Mouse (Mus musculus) thymus, postnatal 0 days (tissue): ENCODE results near the gene Rreb1. TPM values are rescaled to one million over a fixed set of nuclear protein-coding genes. Genes with fewer than 3 reads are reported as not detected.
A peak's percentile ranks its signal among the peaks of the same experiment; 100 is the strongest.
"Not testable (repeated sequence)": the region's sequence is repeated elsewhere in the genome, so short reads cannot be mapped to it uniquely, and the experiment has no call there.

Experiments
- DNase-seq: peaks from one replicate; pipeline ENCODE4 v3.0.0-alpha.2; 2015; ENCODE audit warnings: low spot score
- polyA plus RNA-seq: library from polyadenylated mRNA; unstranded; fragments of >200 nt; fragmentation: Nextera tagmentation; extraction: Ambion mirVana; gene quantifications from 2 replicates; pipeline ENCODE4 v1.2.1, GENCODE M21; 2015

Gene Rreb1
- polyA plus RNA-seq, 1 experiment from 2014 or later, result 9.6 TPM

DNA sequence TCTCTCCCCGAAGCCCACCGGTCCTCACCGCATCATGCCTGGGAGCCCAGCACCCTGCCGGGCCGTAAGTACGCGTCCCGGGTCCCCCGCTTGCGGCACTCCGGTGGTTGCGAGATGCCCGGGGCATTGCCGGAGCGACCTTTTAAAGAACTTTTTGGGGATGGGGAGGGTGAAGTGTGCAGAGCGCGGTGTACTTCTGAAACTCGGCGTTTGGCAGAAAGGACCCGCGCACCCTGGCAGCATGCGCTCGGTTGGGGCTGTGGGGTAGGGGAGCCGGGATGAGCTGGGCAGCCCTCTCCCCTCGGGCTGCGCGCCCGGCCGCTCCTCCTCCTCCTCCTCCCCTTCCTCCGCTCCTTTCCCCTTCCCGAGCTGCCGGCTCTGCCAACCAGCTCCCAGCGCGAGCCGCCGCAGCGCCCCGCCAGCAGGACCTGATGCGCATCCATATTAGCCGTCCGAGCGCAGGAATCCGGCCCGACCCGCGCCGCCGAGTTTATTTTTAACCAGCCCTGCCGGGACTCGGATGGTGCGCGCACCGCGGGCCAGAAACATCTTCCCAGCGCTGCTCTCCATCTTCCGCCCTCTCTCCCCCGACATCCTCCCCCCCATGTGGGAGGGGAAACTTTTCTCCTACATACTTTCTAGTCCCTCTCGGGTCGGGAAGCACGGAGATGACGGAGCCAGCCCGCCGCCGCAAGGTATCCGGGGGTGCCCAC is 48.2 kb downstream of the Rreb1 start:
- peak; percentile 58 for DNase-seq

DNA sequence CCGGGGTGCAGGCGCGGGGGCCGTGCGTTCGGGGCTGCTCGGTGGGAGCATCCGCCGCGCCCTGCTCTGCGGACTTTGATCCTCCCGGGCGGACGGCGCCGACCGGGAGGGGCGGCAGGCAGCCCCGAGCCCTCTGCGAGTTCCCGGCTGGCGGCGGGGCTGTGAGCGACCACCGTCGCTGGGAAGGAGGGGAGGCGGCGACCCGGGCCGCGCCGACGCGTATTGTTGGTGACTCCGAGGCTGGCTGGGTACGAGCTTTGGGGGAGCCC is 48.7 kb downstream of the Rreb1 start:
- DNase-seq, result no peak

DNA sequence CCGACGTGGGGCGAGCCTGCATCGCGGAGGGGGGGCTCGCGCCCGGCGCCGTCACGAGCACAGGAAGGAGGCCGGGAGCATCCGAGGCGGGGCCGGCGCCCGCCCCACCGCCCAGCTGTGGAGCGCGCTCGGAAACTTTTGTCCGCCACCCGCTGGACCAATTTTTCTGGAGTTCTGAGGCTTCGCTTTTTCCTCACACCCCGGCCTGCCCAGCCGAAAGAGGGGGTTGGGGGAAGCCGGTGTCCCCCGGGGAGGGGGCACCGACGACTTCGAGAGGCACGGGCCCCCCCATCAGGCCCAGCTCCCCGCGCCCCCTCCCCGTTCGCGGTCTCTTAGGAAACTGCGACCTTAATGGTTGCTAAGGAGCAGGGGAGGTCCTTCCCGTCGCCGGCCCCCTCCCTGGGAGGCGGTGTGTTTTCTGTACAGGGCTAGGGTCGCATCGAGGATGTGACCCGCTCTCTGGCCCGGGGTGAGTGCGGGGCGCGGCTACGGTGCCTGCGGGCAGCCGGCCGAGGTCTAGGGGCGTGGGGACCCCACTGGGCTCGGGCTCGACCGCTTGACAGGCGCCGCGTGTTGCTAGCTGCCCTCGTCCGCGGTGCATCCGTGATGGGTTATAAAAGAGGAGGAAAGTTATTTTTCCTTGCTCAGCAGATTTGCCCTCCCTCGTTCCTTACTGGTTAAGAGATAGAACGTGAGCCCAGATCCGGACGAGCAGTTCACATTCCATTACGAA is 49.2 kb downstream of the Rreb1 start:
- DNase-seq, result peak; percentile 81

DNA sequence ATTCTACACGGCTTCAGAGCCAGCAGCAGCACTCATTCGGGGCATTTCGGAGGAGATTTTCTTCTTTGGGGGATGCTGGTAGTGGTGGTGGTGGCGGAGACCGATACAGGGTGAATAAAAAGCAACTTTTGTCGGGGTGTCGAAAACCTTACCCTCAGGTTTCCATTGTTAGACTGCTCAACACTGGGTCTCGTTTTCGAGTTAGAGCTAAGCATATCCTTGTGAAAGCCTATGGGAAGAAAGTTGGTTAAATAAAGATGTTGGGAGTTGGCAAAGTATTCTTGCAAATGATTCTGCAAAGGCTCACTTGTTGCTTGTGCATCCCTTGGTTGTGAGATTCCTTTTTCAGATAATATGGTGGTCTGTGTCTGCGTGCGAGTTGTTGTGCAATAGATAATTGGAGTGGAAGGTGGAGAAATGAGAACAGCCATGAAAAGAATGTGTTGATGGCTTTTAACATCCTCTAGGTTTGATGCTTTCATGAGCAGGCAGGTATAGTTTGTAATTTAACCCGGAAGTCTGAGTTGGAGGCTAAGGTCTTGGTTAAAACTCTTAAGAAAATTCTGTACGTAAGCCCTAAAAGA is 49.9 kb downstream of the Rreb1 start:
- no peak for DNase-seq

DNA sequence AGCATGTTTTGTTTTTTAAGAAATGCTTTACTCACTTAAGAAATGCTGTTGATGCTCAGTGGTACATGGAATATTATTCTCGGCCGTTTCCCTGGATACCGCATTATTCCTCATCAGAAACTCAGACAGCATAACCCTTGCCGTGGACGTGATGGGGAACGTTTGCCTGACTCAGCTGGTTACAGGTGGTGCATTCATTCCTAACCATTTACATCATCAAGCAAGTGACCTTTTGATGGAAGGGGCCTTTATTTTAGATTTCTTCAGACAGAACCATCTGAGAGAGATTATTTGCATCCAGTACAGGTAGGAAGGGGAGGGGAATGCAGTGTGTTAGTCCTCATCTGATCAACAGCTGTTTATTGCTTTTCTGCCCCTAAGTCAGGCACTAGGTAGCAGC is 50.7 kb downstream of the Rreb1 start:
- no peak for DNase-seq

DNA sequence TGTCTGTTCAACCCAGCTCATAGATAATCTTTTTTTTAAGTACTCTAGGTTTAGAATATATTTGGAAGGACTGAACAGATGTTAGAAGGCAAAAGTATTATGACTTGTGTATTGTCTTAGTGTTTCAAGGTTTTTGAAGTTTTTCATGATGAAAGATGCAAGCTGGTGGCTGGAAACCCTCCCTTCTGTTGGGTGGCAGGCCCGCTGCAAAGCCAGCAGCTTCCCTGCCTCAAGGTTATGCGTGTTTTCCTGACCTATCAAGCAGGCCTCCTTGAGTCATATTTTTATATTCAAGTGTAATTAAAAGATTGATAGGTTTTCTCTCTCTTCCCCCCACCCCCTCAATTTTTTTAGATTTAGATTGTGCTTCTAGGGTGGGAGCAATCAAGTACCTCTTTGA is 52.1 kb downstream of the Rreb1 start:
- DNase-seq, result no peak

DNA sequence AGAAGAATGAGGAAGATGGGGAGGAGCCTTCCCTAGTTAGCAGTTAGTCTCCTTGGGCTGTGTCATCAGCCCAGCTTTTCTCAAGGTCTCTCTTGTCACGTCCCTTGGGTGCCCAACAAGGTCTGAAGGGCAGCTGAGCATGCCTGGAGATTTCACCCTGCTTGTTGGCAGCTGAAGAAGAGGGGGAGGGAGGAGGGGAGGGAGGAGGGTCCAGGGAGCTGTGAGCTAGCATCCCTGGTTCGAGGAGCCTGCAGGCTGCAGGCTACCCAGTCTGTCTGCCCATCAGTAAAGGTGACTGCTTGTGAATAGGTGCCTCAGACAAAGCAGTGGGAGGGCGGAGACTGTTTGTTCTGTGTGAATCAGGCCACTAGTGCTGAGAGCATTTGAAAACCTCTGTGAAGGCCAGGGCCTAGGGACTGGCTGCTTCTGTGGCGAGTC is 52.7 kb downstream of the Rreb1 start:
- no peak for DNase-seq

DNA sequence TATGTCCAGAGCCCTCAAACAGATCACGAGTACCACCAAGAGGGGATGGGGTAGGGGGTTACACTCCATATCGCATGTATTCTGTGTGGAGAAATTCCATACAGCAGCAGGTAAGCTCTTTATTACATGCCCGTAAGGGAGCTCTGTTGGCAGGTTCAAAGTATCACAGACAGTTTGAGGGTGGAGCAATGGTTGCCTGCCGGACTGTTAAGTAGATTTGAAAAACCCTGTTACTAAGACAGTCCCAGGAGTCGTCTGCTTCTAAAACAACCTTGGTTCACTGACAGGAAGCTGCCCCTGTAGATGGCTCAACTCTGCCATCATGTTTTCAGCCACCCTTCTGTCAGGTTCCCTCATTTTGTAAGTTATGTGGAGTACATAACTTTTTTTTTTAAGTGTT is 54.3 kb downstream of the Rreb1 start:
- DNase-seq, result no peak

DNA sequence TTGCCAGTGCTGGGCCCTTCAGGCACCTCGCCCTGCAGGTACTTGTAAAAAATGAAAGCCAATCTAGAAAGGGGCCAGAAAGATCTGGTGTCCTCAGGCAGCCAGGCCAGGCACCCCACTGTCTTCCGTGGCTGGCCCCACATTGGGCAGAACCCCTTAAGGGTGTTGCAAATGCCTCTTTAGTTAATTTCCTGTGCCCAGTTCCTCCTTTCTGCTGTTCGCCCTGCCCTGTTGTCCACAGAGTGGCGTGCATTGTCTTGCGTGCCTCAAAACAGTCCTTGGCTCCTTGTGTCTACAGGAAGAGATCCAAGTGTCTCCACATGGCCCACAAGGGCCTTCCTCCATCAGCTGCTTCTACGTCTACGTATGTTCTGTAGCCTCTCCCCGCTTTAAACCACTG is 55.3 kb downstream of the Rreb1 start:
- no peak for DNase-seq

DNA sequence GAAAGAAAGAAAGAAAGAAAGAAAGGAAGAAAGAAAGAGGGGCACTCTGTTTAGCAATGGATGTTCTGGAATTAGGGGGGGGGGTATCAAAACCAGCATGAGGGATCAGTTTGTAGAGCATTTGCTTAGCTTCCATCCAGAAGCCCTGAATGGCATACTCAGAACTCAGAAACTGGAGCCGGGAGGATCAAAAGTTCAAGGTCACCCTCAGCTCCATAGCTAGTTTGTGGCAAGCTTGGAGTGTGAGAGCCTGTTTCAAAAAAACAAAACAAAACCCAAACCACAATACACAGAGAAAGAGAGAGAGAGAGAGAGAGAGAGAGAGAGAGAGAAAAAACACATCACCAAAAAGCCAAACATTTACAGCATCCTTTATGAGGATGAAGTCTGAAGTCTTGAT is 57.1 kb downstream of the Rreb1 start:
- DNase-seq, result no peak

DNA sequence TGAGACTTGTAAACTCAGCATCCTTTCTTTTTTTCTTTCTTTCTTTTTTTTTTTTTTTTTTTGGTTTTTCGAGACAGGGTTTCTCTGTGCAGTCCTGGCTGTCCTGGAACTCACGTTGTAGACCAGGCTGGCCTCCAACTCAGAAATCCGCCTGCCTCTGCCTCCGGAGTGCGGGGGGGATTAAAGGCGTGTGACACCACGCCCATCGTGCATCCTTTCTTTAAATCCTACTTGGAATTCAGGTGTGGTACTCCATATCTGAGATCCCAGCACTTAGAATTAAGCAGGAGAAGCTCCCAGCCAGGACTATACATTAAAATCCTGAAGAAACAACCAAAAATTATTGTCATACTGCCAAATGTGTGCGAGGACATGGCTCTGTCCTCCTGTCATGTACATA is 57.6 kb downstream of the Rreb1 start:
- not testable (repeated sequence) for DNase-seq

DNA sequence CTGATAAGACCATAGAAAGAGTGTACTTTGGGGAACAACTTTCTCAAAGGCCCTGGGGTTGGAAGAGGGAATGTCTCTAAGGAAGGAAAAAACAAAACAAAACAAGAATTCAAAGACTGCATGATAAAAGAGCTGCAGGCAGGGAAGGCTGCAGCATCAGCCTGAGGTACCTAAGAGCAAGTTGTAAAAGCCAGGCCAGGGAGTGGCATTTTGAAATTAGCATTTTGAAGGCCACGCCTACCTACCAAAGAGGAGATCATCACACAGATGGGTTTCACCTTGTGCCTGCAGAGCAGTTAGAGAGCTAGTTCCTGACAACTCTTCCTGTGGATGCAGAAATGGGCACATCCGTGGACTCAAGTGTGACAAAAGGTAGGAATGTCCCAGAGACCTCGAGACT is 59.2 kb downstream of the Rreb1 start:
- no peak for DNase-seq

DNA sequence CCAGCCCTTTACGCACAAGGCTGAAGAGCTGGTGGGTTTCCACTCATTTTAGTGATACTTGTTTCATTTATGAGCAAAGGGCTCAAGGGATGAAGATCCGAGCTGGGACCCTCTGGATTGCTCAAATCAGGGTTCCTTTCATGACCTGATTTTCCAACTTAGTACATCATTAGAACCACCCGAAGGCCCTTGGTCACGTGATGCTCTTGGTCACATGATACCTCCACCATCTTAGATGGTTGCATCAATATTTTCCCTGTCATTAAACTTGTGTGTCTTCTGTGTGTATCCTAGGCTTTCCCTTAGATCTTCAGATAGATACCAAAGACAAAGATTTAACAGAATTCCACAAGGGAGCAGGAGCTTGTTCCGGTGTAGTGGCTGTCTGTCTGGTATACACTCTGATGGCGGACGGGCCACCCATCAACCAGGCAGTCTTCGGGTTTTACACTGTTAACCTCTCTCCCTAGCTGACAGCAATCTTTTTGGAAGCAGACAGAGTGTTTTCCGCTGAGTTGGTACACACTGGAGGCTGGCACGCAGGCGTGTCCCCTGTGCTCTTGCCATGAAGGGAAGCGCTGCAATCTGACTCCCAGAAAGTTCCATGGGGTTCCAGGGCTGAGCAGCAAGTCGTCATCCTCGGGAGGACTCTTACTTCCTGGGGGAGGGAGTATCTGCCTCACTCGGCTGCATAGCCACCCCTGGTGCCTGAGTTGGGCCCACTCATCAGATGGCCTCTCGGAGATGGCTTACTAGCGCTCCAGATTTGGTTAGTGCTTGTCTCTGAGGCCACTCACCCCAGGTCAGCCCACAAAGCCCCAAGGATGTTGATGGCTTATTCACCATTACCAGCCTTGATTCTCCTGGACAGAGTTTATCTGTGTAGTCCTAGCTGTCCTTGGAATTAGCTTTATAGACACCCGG is 60.3 kb downstream of the Rreb1 start:
- no peak for DNase-seq

DNA sequence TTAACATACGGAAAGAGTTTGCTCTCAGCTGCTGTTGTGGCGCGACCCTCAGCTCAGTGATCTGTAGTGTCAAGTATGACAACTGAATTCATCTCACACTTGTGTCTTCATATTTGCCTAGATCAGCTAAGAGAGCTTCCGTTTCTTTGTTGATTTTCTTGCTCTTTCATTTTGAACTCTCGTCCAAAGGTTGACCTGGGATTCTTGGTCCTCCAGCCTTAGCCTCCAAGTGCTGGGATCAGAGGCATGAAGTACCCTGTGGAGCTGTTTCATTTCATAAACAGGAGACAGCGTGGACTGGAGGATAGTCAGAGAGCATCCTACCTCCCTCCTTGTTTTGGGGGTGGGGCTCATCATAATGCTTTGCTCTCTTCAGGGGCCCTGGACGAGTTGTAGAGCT is 65.0 kb downstream of the Rreb1 start:
- DNase-seq, result no peak

DNA sequence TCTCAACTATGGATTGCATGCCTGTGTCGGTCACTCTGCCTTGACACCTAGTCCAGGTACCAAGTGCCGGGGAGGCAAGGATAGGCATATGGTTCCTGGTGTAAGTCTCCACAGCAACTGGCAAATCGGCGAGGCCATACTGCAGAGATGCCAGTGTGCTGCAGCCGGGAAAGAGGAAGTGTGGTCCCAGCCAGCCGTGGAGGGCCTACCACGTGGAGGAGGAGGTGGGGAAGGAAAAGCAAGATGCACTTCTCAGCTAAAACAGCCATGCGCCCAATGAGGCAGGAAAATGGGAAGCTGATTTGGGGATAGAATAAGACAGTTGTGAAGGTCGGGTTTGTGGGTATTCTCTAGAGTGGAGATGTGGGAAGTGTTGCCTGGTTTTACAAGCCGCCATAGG is 65.6 kb downstream of the Rreb1 start:
- DNase-seq, result no peak

DNA sequence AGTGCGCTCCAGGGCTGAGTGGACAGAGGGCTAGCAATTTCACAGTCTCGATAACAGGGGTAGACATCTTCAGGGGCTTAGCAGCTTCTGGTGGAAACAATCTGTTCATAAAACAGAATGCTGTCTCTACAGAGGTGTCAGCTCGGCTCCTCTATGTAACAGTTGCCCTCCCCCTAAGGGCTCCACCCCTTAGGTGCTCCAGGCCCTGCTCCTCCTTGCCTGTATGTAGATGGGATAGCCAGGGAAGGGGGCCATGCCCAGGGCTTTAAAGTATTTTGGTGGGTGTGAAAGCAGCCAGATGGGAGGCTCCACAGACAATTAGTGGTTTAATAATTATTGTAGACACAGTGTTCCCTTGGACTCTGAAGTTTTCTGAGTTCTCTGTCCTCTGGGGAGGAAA is 67.0 kb downstream of the Rreb1 start:
- DNase-seq, result no peak

DNA sequence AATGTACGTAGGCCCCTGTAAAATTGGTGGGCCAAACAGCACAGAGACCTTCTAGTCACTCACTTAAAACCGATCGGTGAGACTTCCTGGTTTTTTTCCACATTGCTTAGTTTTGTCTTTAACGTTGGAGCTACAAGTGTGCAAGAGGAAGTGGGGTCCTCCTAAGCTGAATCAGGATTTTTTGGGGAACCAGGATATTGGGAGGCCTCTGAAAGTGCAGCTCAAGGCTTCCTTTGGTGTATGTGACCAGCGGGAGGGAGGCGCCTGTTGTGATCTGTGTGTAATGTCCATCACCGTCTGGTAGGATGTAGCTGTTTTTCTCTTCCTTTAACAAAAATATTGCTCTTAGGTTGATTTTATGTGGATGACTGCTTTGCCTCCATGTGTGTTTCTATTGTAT is 67.4 kb downstream of the Rreb1 start:
- DNase-seq, result no peak

DNA sequence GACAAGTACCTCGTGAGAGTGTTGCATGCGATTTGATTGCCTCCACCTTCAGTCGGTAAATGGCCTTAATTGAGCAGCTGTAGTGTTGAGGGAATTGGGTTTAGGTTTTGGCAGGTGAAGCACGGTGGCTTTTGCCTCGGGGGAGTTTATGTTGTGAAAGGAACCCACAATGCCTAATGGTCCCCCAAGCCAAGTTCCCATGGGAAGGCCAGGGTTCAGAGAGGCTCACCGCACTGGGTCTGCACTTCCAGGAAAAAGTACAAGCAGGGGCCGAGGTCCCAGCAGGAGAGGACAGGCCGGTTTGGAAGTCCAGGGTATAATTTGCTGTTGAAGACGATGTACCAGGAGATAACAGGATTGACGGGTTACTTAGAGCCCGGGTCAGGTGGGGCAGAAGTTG is 68.3 kb downstream of the Rreb1 start:
- no peak for DNase-seq

DNA sequence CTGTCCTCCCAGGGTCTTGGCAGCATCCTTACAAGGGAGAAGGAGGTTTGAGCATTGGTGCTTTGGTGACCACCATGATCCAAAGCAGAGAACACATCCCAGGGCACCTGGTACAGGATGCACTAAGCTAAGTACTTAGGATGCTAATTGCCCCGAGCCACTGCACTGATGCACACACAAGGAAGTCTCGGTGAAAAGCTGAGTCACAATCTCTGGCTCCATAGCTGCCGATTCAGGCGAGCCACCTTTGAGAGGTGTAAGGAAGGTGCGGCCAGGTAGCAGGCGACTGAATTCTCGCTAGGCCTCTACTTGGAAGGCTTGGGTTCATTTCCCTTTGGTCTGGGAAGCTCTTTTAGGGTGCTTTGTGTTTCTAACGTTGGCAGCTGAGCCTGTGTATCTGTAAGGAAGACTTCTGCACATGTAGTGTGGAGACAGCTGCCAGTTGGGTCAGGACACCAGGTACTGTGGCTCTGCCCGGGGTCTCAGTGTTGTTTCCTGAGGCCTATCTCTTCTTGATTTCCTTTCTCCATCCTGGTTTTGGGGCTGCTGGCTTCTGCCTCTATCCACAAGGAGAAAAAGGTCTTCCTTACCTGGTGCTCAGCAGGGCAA is 68.9 kb downstream of the Rreb1 start:
- DNase-seq, result no peak

DNA sequence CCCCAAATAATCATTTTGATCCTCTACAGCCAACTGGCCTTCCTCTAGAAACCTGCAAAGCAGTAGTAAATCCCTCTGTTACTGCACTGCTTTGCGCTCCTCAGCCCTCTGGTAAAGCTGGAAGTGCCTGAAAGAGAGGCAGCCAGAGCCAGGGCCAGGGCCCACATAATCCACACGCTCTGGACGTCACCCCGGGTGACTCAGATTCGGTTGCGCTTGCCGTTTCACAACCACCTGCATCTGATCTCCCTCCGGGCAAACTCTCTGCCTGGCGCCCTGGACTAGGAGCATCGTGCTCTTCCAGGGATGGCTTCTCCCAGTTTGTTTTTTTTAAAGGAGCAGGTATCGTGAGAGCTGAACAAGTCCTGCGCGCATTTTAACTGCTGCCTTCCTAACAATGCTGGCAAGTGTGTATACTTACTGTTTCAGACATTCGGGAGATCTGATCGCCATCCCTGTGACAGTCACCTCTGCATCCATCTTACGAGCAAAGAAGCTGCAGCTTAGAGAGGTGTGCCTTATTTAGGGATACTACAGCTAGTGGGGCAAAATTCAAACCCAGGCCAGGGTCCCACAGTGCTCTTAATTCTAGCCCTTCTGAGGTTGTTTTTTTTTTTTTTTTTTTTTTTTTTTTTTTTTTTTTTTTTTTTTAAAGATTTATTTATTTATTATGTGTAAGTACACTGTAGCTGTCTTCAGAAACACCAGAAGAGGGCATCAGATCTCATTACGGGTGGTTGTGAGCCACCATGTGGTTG is 69.6 kb downstream of the Rreb1 start:
- no peak for DNase-seq

DNA sequence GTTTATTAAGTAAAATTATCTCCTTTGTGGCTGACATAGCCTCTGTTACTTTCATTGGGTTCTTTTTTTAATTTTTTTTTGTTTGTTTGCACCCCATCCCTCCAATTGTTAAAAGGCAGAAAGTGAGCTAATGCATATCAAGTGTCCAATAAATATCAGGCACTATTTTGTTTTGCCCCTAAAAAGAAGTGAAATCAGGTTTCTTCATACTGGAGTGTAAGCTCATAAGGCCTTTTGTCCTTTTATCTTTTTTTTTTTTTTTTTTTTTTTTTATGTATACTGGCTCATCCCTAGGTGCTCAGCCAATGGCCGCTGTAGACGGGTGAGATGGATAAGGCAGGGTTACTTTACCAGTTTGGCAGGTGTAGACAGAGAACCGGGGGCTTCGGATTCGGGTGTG is 70.2 kb downstream of the Rreb1 start:
- DNase-seq, result no peak
